Mouse (Mus musculus) liver, embryonic 12.5 days (tissue): ENCODE data around the gene Krt17. TPM values are rescaled to one million over a fixed set of nuclear protein-coding genes. Genes with fewer than 3 reads are reported as not detected.
"Not testable (repeated sequence)": the region's sequence is repeated elsewhere in the genome, so short reads cannot be mapped to it uniquely, and the experiment has no call there.

Experiments used
- ATAC-seq: fragments of 200-750 bp; cut with Nextera tagmentation; 2 replicates; pipeline ENCODE4 v1.8.0; 2017; ENCODE audit warnings: moderate number of reproducible peaks, mild to moderate bottlenecking, moderate library complexity
- H3K27ac ChIP-seq: fragments of 300-500 bp; sonication (generic); 2 replicates; pipeline ENCODE4 v1.5.1; 2016; ENCODE audit warnings: mild to moderate bottlenecking
- H3K27me3 ChIP-seq: fragments of 300-500 bp; sonication (generic); replicated peaks from 2 replicates; pipeline ENCODE4 v1.6.1; 2016; ENCODE audit warnings: mild to moderate bottlenecking, moderate library complexity
- H3K36me3 ChIP-seq: fragments of 300-500 bp; sonication (generic); 2 replicates; pipeline ENCODE4 v1.6.1; 2016; ENCODE audit warnings: mild to moderate bottlenecking, moderate library complexity
- H3K4me1 ChIP-seq: fragments of 300-500 bp; sonication (generic); 2 replicates; pipeline ENCODE4 v1.6.1; 2016
- H3K4me2 ChIP-seq: fragments of 300-500 bp; sonication (generic); 2 replicates; pipeline ENCODE4 v1.6.1; 2016; ENCODE audit warnings: mild to moderate bottlenecking, moderate library complexity
- H3K4me3 ChIP-seq: fragments of 300-500 bp; sonication (generic); 2 replicates; pipeline ENCODE4 v1.5.1; 2016; ENCODE audit warnings: mild to moderate bottlenecking, moderate library complexity
- H3K9ac ChIP-seq: fragments of 300-500 bp; sonication (generic); 2 replicates; pipeline ENCODE4 v1.6.1; 2016; ENCODE audit warnings: mild to moderate bottlenecking, moderate library complexity
- H3K9me3 ChIP-seq: fragments of 300-500 bp; sonication (generic); replicated peaks from 2 replicates; pipeline ENCODE4 v1.6.1; 2016; ENCODE audit warnings: mild to moderate bottlenecking, moderate library complexity
- WGBS: fragments of 180-500 bp; shearing (Covaris S2); methylation state at CpG from one replicate; pipeline ENCODE4 v1.1.7; 2016; ENCODE audit not compliant: insufficient replicate concordance; 5-methylcytosine and 5-hydroxymethylcytosine counted together
- polyA plus RNA-seq: library from polyadenylated mRNA; unstranded; fragments of >200 nt; fragmentation: Nextera tagmentation; extraction: Ambion mirVana; gene quantifications from 2 replicates; pipeline ENCODE4 v1.2.1, GENCODE M21; 2016

The Krt17 gene
- polyA plus RNA-seq, 1 experiment from 2014 or later: 0.27 TPM

DNA sequence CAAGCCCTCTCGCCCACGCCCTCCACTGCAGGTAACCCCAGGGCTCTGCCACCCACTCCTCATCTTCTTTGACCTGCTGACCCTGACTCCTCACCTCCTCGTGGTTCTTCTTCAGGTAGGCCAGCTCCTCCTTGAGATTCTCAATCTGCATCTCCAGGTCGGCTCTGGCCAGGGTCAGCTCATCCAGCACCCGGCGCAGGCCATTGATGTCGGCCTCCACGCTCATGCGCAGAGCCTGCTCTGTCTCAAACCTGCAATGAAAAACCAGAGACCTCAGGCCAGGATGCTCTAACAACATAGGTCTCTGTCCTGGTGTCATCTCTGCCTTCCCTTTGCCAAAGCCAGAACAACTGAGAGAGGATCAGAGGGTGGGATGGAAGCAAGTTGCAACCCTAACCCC is 1.8 kb downstream of the Krt17 start:
- H3K4me2 ChIP-seq: no peak overlapping the region
- H3K27ac ChIP-seq: no peak overlapping the region
- 71% methylated on average over 9 of the region's 9 CpGs for WGBS
- no peak for ATAC-seq
- H3K9ac ChIP-seq: no peak overlapping the region
- no peak overlapping the region for H3K4me3 ChIP-seq
- H3K27me3 ChIP-seq: peaks cover 3% of the 10 kb centered on the region; the same call in 1 of the 2 replicates
- H3K36me3 ChIP-seq: no peaks in the 10 kb centered on the region
- H3K4me1 ChIP-seq: no peaks in the 10 kb centered on the region
- H3K9me3 ChIP-seq: no peaks in the 10 kb centered on the region

GRCm38 (mm10) chr11:100257967-100258366 is 2.9 kb downstream of the Krt17 start:
- 65% methylated on average over 1 of the region's 1 CpGs for WGBS
- Histone ChIP-seq H3K9ac (no peak overlapping the region), H3K4me3 (no peak overlapping the region), H3K4me1 (no peaks in the 10 kb centered on the region), H3K27me3 (peaks cover 3% of the 10 kb centered on the region; the same call in 1 of the 2 replicates), H3K9me3 (no peaks in the 10 kb centered on the region), H3K4me2 (no peak overlapping the region), H3K27ac (no peak overlapping the region), H3K36me3 (no peaks in the 10 kb centered on the region)
- ATAC-seq: no peak

DNA sequence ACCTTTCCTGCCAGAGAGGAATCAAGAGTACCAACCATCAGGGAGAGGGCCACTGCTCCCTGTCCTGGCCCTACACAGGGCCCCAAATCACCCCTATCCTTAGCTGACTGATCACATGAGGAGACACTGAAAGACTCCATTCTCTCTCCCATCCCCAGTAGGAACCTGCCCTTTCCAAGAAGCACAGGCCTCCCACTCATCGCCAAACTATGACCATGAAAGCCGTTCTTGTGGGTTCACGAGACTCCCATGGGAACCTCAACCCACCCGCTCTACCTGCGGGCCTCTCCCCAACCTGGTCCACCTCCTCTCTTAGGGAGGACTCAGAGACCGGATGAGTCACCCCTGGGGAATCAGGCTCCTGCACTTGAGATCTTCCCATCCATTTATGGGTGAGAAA is 5.3 kb downstream of the Krt17 start:
- 82% methylated on average over 6 of the region's 6 CpGs for WGBS
- no peaks in the 10 kb centered on the region for H3K4me1 ChIP-seq
- H3K9ac ChIP-seq: no peak overlapping the region
- H3K27me3 ChIP-seq: no peaks in the 10 kb centered on the region
- no peak overlapping the region for H3K27ac ChIP-seq
- H3K4me2 ChIP-seq: no peak overlapping the region
- no peaks in the 10 kb centered on the region for H3K9me3 ChIP-seq
- ATAC-seq: no peak
- H3K4me3 ChIP-seq: no peak overlapping the region
- no peaks in the 10 kb centered on the region for H3K36me3 ChIP-seq

- WGBS: 44% methylated on average over 5 of the region's 5 CpGs
- no peaks in the 10 kb centered on the region for H3K36me3 ChIP-seq
- no peak overlapping the region for H3K27ac ChIP-seq
- H3K27me3 ChIP-seq: no peaks in the 10 kb centered on the region
- no peak overlapping the region for H3K4me3 ChIP-seq
- no peak overlapping the region for H3K4me2 ChIP-seq
- no peak overlapping the region for H3K9ac ChIP-seq
- no peaks in the 10 kb centered on the region for H3K9me3 ChIP-seq
- ATAC-seq: peak; percentile 51; the same call in 1 of the 2 replicates
- no peaks in the 10 kb centered on the region for H3K4me1 ChIP-seq
Observed at GRCm38 (mm10) chr11:100254360-100255090, 6.3 kb downstream of the Krt17 start.

- H3K27me3 ChIP-seq: no peaks in the 10 kb centered on the region
- WGBS: 56% methylated on average over 7 of the region's 7 CpGs
- H3K4me3 ChIP-seq: no peak within 1 kb of the TSS
- ATAC-seq: no peak
- H3K27ac ChIP-seq: no peak within 1 kb of the TSS
- no peaks in the 10 kb centered on the region for H3K36me3 ChIP-seq
- H3K4me1 ChIP-seq: no peaks in the 10 kb centered on the region
- H3K4me2 ChIP-seq: no peak within 1 kb of the TSS
- no peak within 1 kb of the TSS for H3K9ac ChIP-seq
- no peaks in the 10 kb centered on the region for H3K9me3 ChIP-seq
Observed at GRCm38 (mm10) chr11:100248852-100249465, 11.9 kb downstream of the Krt17 start, which contains the start of gene Krt16. Krt16 (minus strand) TSS chr11:100248902.

- H3K27me3 ChIP-seq, H3K9ac ChIP-seq, H3K36me3 ChIP-seq, H3K4me1 ChIP-seq, H3K4me2 ChIP-seq, H3K4me3 ChIP-seq, H3K27ac ChIP-seq, H3K9me3 ChIP-seq, ATAC-seq: not testable (repeated sequence)
- 46% methylated on average over 7 of the region's 7 CpGs for WGBS
Observed at GRCm38 (mm10) chr11:100246471-100246870, 14.4 kb downstream of the Krt17 start.

GRCm38 (mm10) chr11:100240272-100240671 is 20.6 kb downstream of the Krt17 start:
- not testable (repeated sequence) for ATAC-seq, H3K27ac ChIP-seq, H3K9me3 ChIP-seq, H3K9ac ChIP-seq, H3K4me1 ChIP-seq, H3K4me3 ChIP-seq, H3K27me3 ChIP-seq, H3K36me3 ChIP-seq, H3K4me2 ChIP-seq
- 79% methylated on average over 4 of the region's 4 CpGs for WGBS

GRCm38 (mm10) chr11:100221741-100222140 is 39.1 kb downstream of the Krt17 start:
- H3K9me3 ChIP-seq: peaks cover 6% of the 10 kb centered on the region
- H3K4me2 ChIP-seq: no peak overlapping the region
- ATAC-seq: no peak
- no peak overlapping the region for H3K27ac ChIP-seq
- WGBS: 47% methylated on average over 8 of the region's 8 CpGs
- no peaks in the 10 kb centered on the region for H3K36me3 ChIP-seq
- no peak overlapping the region for H3K4me3 ChIP-seq
- H3K9ac ChIP-seq: no peak overlapping the region
- no peaks in the 10 kb centered on the region for H3K27me3 ChIP-seq
- H3K4me1 ChIP-seq: no peaks in the 10 kb centered on the region

GRCm38 (mm10) chr11:100219304-100219703 is 41.5 kb downstream of the Krt17 start:
- no peaks in the 10 kb centered on the region for H3K9me3 ChIP-seq
- ATAC-seq: no peak
- H3K9ac ChIP-seq: no peak overlapping the region
- H3K27me3 ChIP-seq: no peaks in the 10 kb centered on the region
- no peak overlapping the region for H3K4me3 ChIP-seq
- no peaks in the 10 kb centered on the region for H3K4me1 ChIP-seq
- H3K4me2 ChIP-seq: no peak overlapping the region
- H3K36me3 ChIP-seq: no peaks in the 10 kb centered on the region
- H3K27ac ChIP-seq: no peak overlapping the region
- WGBS: 66% methylated on average over 4 of the region's 4 CpGs

DNA sequence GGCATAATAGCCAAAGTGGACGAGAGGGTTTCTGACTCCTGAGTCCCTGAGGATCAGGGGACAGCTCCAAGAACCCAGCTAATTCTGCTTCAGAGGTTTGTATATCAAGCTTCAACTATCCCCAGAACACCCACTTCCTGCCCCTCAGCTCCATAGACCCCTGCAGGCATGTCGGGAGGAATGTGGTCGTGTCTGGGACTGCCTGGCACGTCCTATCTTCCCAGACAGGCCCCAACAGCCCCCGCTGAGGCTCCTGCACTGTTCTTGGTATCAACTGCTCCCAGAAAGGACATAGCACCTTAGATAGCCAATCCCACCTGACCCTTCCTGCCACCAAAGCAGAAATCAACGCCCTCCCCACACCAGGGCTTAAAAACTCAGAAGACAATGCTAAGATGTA is 52.3 kb downstream of the Krt17 start:
- Histone ChIP-seq H3K4me3 (no peak overlapping the region), H3K9me3 (no peaks in the 10 kb centered on the region), H3K4me2 (no peak overlapping the region), H3K36me3 (no peaks in the 10 kb centered on the region), H3K4me1 (no peaks in the 10 kb centered on the region), H3K9ac (no peak overlapping the region), H3K27ac (no peak overlapping the region), H3K27me3 (no peaks in the 10 kb centered on the region)
- WGBS: 24% methylated on average over 6 of the region's 6 CpGs
- no peak for ATAC-seq

DNA sequence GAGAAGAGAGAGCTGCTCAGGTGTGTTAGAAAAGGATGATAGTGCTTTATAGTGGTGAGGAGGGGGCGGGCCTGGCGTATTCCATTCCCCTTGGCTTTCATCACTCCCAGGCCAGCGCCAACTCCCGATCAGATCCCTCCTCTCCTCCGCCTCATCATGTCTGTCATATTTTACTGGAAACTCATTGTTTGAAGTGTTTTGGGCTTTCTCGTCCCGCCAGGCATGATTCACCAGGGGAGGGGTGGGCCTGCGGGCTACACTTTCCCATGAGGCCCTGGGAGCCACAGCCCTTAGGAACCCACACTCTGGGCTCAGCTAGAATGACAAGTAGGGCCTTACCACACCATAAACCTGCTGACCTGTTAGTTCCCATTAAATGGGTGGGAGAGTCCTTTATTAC is 53.3 kb downstream of the Krt17 start, which contains the start of gene Krt14:
Gene Krt14, minus strand, starts transcription at position 51 of the 400 bp plus-strand sequence.
- H3K36me3 ChIP-seq: no peaks in the 10 kb centered on the region
- no peak within 1 kb of the TSS for H3K27ac ChIP-seq
- H3K27me3 ChIP-seq: no peaks in the 10 kb centered on the region
- no peaks in the 10 kb centered on the region for H3K9me3 ChIP-seq
- WGBS: 62% methylated on average over 8 of the region's 8 CpGs
- no peak within 1 kb of the TSS for H3K4me2 ChIP-seq
- H3K4me1 ChIP-seq: no peaks in the 10 kb centered on the region
- H3K9ac ChIP-seq: no peak within 1 kb of the TSS
- no peak within 1 kb of the TSS for H3K4me3 ChIP-seq
- no peak for ATAC-seq
